23 mouse cellular contexts compared by ENCODE assay signal in genomic region chr2:165969961-165970360, GRCm38 (mm10). TPM values are rescaled to one million over a fixed set of nuclear protein-coding genes. Genes with fewer than 3 reads are reported as not detected.
DNase-seq lines count a peak whose midpoint lies in the region; ATAC-seq and TF ChIP-seq lines count a peak whose summit lies in the region.
"Had no signal": no experiment of that assay in that cellular context is flagged by ENCODE, and none has a peak within 500 bp of the region (broad histone marks: within the 10 kb centered on the region; RNA-seq: fewer than 3 reads in every experiment).

No protein-coding gene starts in this region.

- TF ChIP-seq CTCF in liver, embryonic 14.5 days (IDR thresholded peaks at IDR 0.05; ENCODE audit: low read depth) = no peak

- ATAC-seq in midbrain, embryonic 14.5 days (ENCODE audit: low FRiP score, low TSS enrichment) = no peak
- ATAC-seq in liver, embryonic 14.5 days (ENCODE audit: insufficient read depth) = no peak
- ATAC-seq: forebrain, embryonic 15.5 days had no signal

- H3K4me3 ChIP-seq in midbrain, embryonic 10.5 days = no peak overlapping the region
- H3K4me3 ChIP-seq in midbrain, embryonic 14.5 days (replicated peaks; ENCODE audit: low read depth, low read length) = no peak overlapping the region
- H3K4me3 ChIP-seq in liver, embryonic 14.5 days (ENCODE audit: insufficient read depth in 1 of 2, low read depth in 2 of 2, low read length in 2 of 2) = no peak overlapping the region
- H3K4me3 ChIP-seq: forebrain, embryonic 15.5 days; heart, embryonic 13.5 days; hindbrain, embryonic 13.5 days; limb, embryonic 10.5 days; lung, embryonic 15.5 days; neural tube, embryonic 15.5 days had no signal

- H3K4me2 ChIP-seq in midbrain, embryonic 14.5 days (ENCODE audit: low read length) = no peak overlapping the region
- peak overlapping the region; percentile 51; the same call in 1 of the 2 replicates for H3K4me2 ChIP-seq in liver, embryonic 14.5 days (ENCODE audit: low read depth)
- H3K4me2 ChIP-seq: forebrain, embryonic 15.5 days; heart, embryonic 13.5 days; hindbrain, embryonic 13.5 days; lung, embryonic 15.5 days; neural tube, embryonic 15.5 days had no signal

- 92% methylated on average over 13 of the region's 13 CpGs for WGBS in midbrain, embryonic 10.5 days
- WGBS in midbrain, embryonic 14.5 days = 92% methylated on average over 13 of the region's 13 CpGs
- WGBS in liver, embryonic 14.5 days (ENCODE audit: insufficient replicate concordance) = 76% methylated on average over 13 of the region's 13 CpGs

- intact Hi-C loops in left cerebral cortex, postnatal 36 days (cut with DNase I) = no loop called here

- H3K9me3 ChIP-seq in midbrain, embryonic 10.5 days (replicated peaks) = no peaks in the 10 kb centered on the region
- H3K9me3 ChIP-seq in midbrain, embryonic 14.5 days (ENCODE audit: control insufficient read depth, low read length) = no peaks in the 10 kb centered on the region
- H3K9me3 ChIP-seq in liver, embryonic 14.5 days (ENCODE audit: control insufficient read depth, low read length) = no peaks in the 10 kb centered on the region
- H3K9me3 ChIP-seq: forebrain, embryonic 15.5 days; heart, embryonic 13.5 days; hindbrain, embryonic 13.5 days; limb, embryonic 10.5 days; lung, embryonic 15.5 days; neural tube, embryonic 15.5 days had no signal

- no peaks in the 10 kb centered on the region for H3K36me3 ChIP-seq in midbrain, embryonic 10.5 days
- no peaks in the 10 kb centered on the region for H3K36me3 ChIP-seq in midbrain, embryonic 14.5 days (ENCODE audit: control insufficient read depth, insufficient read depth, low read length)
- H3K36me3 ChIP-seq in liver, embryonic 14.5 days (replicated peaks; ENCODE audit: control insufficient read depth, insufficient read depth, low read depth) = no peaks in the 10 kb centered on the region
- H3K36me3 ChIP-seq: forebrain, embryonic 15.5 days; heart, embryonic 13.5 days; hindbrain, embryonic 13.5 days; limb, embryonic 10.5 days; lung, embryonic 15.5 days; neural tube, embryonic 15.5 days had no signal

- H3K27me3 ChIP-seq in midbrain, embryonic 10.5 days (ENCODE audit: low read depth, poor library complexity, severe bottlenecking) = no peaks in the 10 kb centered on the region
- no peaks in the 10 kb centered on the region for H3K27me3 ChIP-seq in midbrain, embryonic 14.5 days (ENCODE audit: control insufficient read depth, insufficient read depth, low read length)
- H3K27me3 ChIP-seq in liver, embryonic 14.5 days (ENCODE audit: control insufficient read depth, insufficient read depth, low read length) = no peaks in the 10 kb centered on the region
- H3K27me3 ChIP-seq: forebrain, embryonic 15.5 days; heart, embryonic 13.5 days; hindbrain, embryonic 13.5 days; lung, embryonic 15.5 days; neural tube, embryonic 15.5 days had no signal

- TF ChIP-seq EP300 in liver, embryonic 14.5 days (IDR thresholded peaks at IDR 0.05; ENCODE audit: low read depth) = no peak

- H3K4me1 ChIP-seq in midbrain, embryonic 10.5 days = peaks cover 26% of the 10 kb centered on the region
- no peaks in the 10 kb centered on the region for H3K4me1 ChIP-seq in midbrain, embryonic 14.5 days (ENCODE audit: control insufficient read depth, insufficient read depth, low read length)
- H3K4me1 ChIP-seq in liver, embryonic 14.5 days (replicated peaks; ENCODE audit: control insufficient read depth in 2 of 2, insufficient read depth in 2 of 2, low read length in 1 of 2) = peaks cover 17 to 36% of the 10 kb centered on the region in 2 experiments

- no peak overlapping the region for H3K9ac ChIP-seq in midbrain, embryonic 14.5 days (replicated peaks; ENCODE audit: low read length)
- H3K9ac ChIP-seq in liver, embryonic 14.5 days (replicated peaks) = no peak overlapping the region
- H3K9ac ChIP-seq: forebrain, embryonic 15.5 days; heart, embryonic 13.5 days; hindbrain, embryonic 13.5 days; lung, embryonic 15.5 days; neural tube, embryonic 15.5 days had no signal

- DNase-seq in midbrain, embryonic 10.5 days (ENCODE audit: low spot score) = no peak
- no peak for DNase-seq in midbrain, embryonic 14.5 days
- DNase-seq in R1 (ENCODE audit: low read depth, low spot score) = peak; percentile 79
- no peak for DNase-seq in liver, embryonic 14.5 days (ENCODE audit: low read depth in 3 of 3, low spot score in 3 of 3)
- DNase-seq in thymus, postnatal 14 days = no peak
- DNase-seq in frontal cortex, postnatal 14 days (ENCODE audit: low spot score in 2 of 2) = no peak
- no peak for DNase-seq in left cerebral cortex, postnatal 36 days (ENCODE audit: low spot score in 2 of 2)
- DNase-seq: adrenal gland, adult 2 months; cerebellum, adult 2 months; cerebellum, postnatal 36 days; embryo, embryonic 11 days; gastrocnemius, postnatal 14 days; heart, adult 11 months; heart, postnatal 14 days; kidney, adult 11 months; kidney, postnatal 4 days; right cerebral cortex, adult 18-20 months had no signal

- H3K27ac ChIP-seq in midbrain, embryonic 10.5 days (replicated peaks) = 0 out of 2 replicates have a peak overlapping the region, but pooled peaks have one; percentile 24
- H3K27ac ChIP-seq in midbrain, embryonic 14.5 days (replicated peaks; ENCODE audit: low read depth, low read length) = no peak overlapping the region
- no peak overlapping the region for H3K27ac ChIP-seq in liver, embryonic 14.5 days
- H3K27ac ChIP-seq: forebrain, embryonic 15.5 days; hindbrain, embryonic 13.5 days; limb, embryonic 10.5 days; lung, embryonic 15.5 days; neural tube, embryonic 15.5 days had no signal

RNA-seq across cellular contexts. Expression of gene Ncoa3, which starts 22.5 kb away (rescaled TPM):
- 15.2 and 15.9 TPM in 2 replicates for polyA plus RNA-seq in midbrain, embryonic 10.5 days (2016; fragmentation: Nextera tagmentation; extraction: Ambion mirVana)
- 15.3 and 18.2 TPM in 2 replicates for polyA plus RNA-seq in midbrain, embryonic 14.5 days (2014; fragmentation: Nextera tagmentation; extraction: Ambion mirVana)
- 4.3 and 4.4 TPM in 2 replicates for polyA plus RNA-seq in liver, embryonic 14.5 days (2012; rRNA removed)
- 3.3 and 3.7 TPM in 2 replicates for polyA plus RNA-seq in liver, embryonic 14.5 days (2014; fragmentation: Nextera tagmentation; extraction: Ambion mirVana)
- 10 to 100 TPM; 27.9 to 36.6 TPM for total RNA-seq in left cerebral cortex, postnatal 36 days (2021)
